Comparison of ENCODE assay signal across 8 mouse cellular contexts in the genomic region with DNA sequence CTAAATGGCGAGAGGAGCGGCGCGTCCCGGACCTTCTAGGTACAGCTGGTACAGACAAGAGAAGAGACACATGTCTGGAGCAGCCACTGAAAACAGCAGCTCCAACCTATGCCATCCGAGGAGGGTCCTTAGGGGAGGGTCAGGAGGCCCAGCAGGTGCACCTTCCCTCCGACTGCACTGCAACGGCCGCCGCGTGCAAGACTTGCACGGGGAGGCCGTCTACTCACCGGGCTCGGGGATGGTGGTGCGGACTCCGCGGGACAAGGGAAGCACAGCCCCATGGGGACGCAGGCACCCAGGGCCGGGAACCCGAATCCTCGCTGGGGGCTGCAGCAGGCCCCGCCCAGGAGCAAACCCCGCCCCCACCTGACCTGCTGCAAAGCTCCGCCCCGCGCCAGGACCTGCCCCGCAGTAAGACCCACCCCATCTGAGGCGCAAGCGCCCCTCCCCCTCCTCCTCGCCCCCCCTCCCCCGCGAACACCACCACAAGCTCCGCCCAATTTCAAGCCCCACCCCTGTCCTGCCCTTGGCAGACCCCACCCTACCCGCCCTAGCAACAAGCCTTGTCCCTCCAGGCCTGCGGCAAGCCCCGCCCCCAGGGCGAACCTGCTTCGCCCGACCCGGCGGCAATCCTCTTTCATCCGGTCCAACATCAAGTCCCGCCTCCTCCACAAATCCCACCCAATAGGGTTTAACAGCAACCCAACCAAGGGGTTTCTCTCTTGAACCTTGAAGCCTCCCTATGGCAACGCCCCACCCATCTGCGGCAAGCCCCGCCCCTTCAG. TPM values are rescaled to one million over a fixed set of nuclear protein-coding genes. Genes with fewer than 3 reads are reported as not detected.
A peak's percentile ranks its signal among the peaks of the same experiment; 100 is the strongest.
DNase-seq lines count a peak whose midpoint lies in the region; ATAC-seq and TF ChIP-seq lines count a peak whose summit lies in the region.

Gene Svip (minus strand): TSS at position 508 of the 785 bp plus-strand sequence.

- peak; percentile 98 for ATAC-seq in forebrain, embryonic 13.5 days
- peak; percentile 95 for ATAC-seq in heart, postnatal 0 days (ENCODE audit: insufficient read depth, low read depth)
- peak; percentile 91 for ATAC-seq in liver, embryonic 14.5 days (ENCODE audit: insufficient read depth)
- ATAC-seq in stomach, embryonic 15.5 days (ENCODE audit: insufficient read depth, low FRiP score, low read depth): peak; percentile 96

- DNase-seq in cerebellum, adult 11 months: peak; percentile 96
- DNase-seq in heart, postnatal 0 days (ENCODE audit: low spot score): peak; percentile 95
- DNase-seq in kidney, postnatal 36 days: peak; percentile 97 to 98
- DNase-seq in liver, embryonic 14.5 days (ENCODE audit: low read depth in 3 of 3, low spot score in 3 of 3): peak; percentile 92 to 95 (median 93)
- DNase-seq in neural tube, embryonic 10.5 days (ENCODE audit: extremely low spot score, low spot score): peak; percentile 84

- peak within 1 kb of the TSS; percentile 73 for H3K9ac ChIP-seq in forebrain, embryonic 13.5 days
- H3K9ac ChIP-seq in heart, postnatal 0 days (replicated peaks; ENCODE audit: low read depth, low read length): peak within 1 kb of the TSS; percentile 62
- H3K9ac ChIP-seq in liver, embryonic 14.5 days (replicated peaks): peak within 1 kb of the TSS; percentile 69
- peak within 1 kb of the TSS; percentile 20; the same call in 1 of the 2 replicates for H3K9ac ChIP-seq in stomach, embryonic 15.5 days

- H3K4me2 ChIP-seq in forebrain, embryonic 13.5 days: peak within 1 kb of the TSS; percentile 68
- H3K4me2 ChIP-seq in heart, postnatal 0 days (ENCODE audit: low read depth, low read length): peak within 1 kb of the TSS; percentile 90
- H3K4me2 ChIP-seq in liver, embryonic 14.5 days (ENCODE audit: low read depth): peak within 1 kb of the TSS; percentile 88
- H3K4me2 ChIP-seq in stomach, embryonic 15.5 days: peak within 1 kb of the TSS; percentile 73

- H3K4me1 ChIP-seq in E14TG2a.4 (replicated peaks; ENCODE audit: low read depth, low read length): peaks cover 29% of the 10 kb centered on the region
- peaks cover 4% of the 10 kb centered on the region; the same call in 1 of the 2 replicates for H3K4me1 ChIP-seq in forebrain, embryonic 13.5 days
- H3K4me1 ChIP-seq in heart, postnatal 0 days (ENCODE audit: control insufficient read depth, insufficient read depth): no peaks in the 10 kb centered on the region
- peaks cover 18 to 20% of the 10 kb centered on the region in 2 experiments for H3K4me1 ChIP-seq in liver, embryonic 14.5 days (replicated peaks; ENCODE audit: control insufficient read depth in 2 of 2, insufficient read depth in 2 of 2, low read length in 1 of 2)
- H3K4me1 ChIP-seq in stomach, embryonic 15.5 days: no peaks in the 10 kb centered on the region

- H3K9me3 ChIP-seq in E14TG2a.4 (ENCODE audit: low read length): no peaks in the 10 kb centered on the region
- H3K9me3 ChIP-seq in forebrain, embryonic 13.5 days (replicated peaks): no peaks in the 10 kb centered on the region
- no peaks in the 10 kb centered on the region for H3K9me3 ChIP-seq in heart, postnatal 0 days (replicated peaks; ENCODE audit: control insufficient read depth, low read length)
- no peaks in the 10 kb centered on the region for H3K9me3 ChIP-seq in liver, embryonic 14.5 days (ENCODE audit: control insufficient read depth, low read length)
- H3K9me3 ChIP-seq in stomach, embryonic 15.5 days: no peaks in the 10 kb centered on the region

- H3K4me3 ChIP-seq in E14TG2a.4 (replicated peaks; ENCODE audit: low read length): peak within 1 kb of the TSS; percentile 87
- H3K4me3 ChIP-seq in forebrain, embryonic 13.5 days: peak within 1 kb of the TSS; percentile 71
- H3K4me3 ChIP-seq in heart, postnatal 0 days (ENCODE audit: low read depth, low read length): peak within 1 kb of the TSS; percentile 68
- peak within 1 kb of the TSS; percentile 66 to 81 for H3K4me3 ChIP-seq in liver, embryonic 14.5 days (ENCODE audit: insufficient read depth in 1 of 2, low read depth in 2 of 2, low read length in 2 of 2)
- peak within 1 kb of the TSS; percentile 57 for H3K4me3 ChIP-seq in stomach, embryonic 15.5 days (replicated peaks)

- no peak for TF ChIP-seq CTCF in E14TG2a.4 (conservative IDR thresholded peaks at IDR 0.05; ENCODE audit: low read length)
- no peak for TF ChIP-seq CTCF in heart, postnatal 0 days (IDR thresholded peaks at IDR 0.05; ENCODE audit: low read depth)
- no peak for TF ChIP-seq CTCF in liver, embryonic 14.5 days (IDR thresholded peaks at IDR 0.05; ENCODE audit: low read depth)

- TF ChIP-seq EP300 in heart, postnatal 0 days (IDR thresholded peaks at IDR 0.05; ENCODE audit: low read depth): no peak
- no peak for TF ChIP-seq EP300 in liver, embryonic 14.5 days (IDR thresholded peaks at IDR 0.05; ENCODE audit: low read depth)

- H3K27ac ChIP-seq in forebrain, embryonic 13.5 days: peak within 1 kb of the TSS; percentile 78
- peak within 1 kb of the TSS; percentile 56; the same call in 1 of the 2 replicates for H3K27ac ChIP-seq in heart, postnatal 0 days (ENCODE audit: low read depth)
- peak within 1 kb of the TSS; percentile 82 for H3K27ac ChIP-seq in liver, embryonic 14.5 days
- peak within 1 kb of the TSS; percentile 77 for H3K27ac ChIP-seq in stomach, embryonic 15.5 days

- 0 out of 2 replicates have a peak, but pooled peaks cover 5% of the 10 kb centered on the region for H3K36me3 ChIP-seq in E14TG2a.4 (ENCODE audit: insufficient read depth, low read length)
- peaks cover 4% of the 10 kb centered on the region; the same call in 1 of the 2 replicates for H3K36me3 ChIP-seq in forebrain, embryonic 13.5 days (ENCODE audit: poor library complexity, severe bottlenecking)
- H3K36me3 ChIP-seq in heart, postnatal 0 days (replicated peaks; ENCODE audit: control insufficient read depth, insufficient read depth, low read length): no peaks in the 10 kb centered on the region
- H3K36me3 ChIP-seq in liver, embryonic 14.5 days (replicated peaks; ENCODE audit: control insufficient read depth, insufficient read depth, low read depth): peaks cover 6% of the 10 kb centered on the region
- H3K36me3 ChIP-seq in stomach, embryonic 15.5 days: no peaks in the 10 kb centered on the region

- under 1% methylated on average over 37 of the region's 47 CpGs for WGBS in forebrain, embryonic 13.5 days
- WGBS in heart, postnatal 0 days: 0% methylated on average over 34 of the region's 47 CpGs
- WGBS in liver, embryonic 14.5 days (ENCODE audit: insufficient replicate concordance): under 1% methylated on average over 42 of the region's 47 CpGs
- WGBS in stomach, embryonic 15.5 days: 0% methylated on average over 38 of the region's 47 CpGs

- no peaks in the 10 kb centered on the region for H3K27me3 ChIP-seq in E14TG2a.4 (ENCODE audit: insufficient read depth, low read length)
- H3K27me3 ChIP-seq in forebrain, embryonic 13.5 days: no peaks in the 10 kb centered on the region
- no peaks in the 10 kb centered on the region for H3K27me3 ChIP-seq in heart, postnatal 0 days (ENCODE audit: control insufficient read depth, insufficient read depth, low read length)
- H3K27me3 ChIP-seq in liver, embryonic 14.5 days (ENCODE audit: control insufficient read depth, insufficient read depth, low read length): no peaks in the 10 kb centered on the region
- H3K27me3 ChIP-seq in stomach, embryonic 15.5 days (replicated peaks): no peaks in the 10 kb centered on the region

RNA-seq across cellular contexts. Expression of gene Svip, which starts in this region (rescaled TPM):
- polyA plus RNA-seq in forebrain, embryonic 13.5 days (2015; fragmentation: Nextera tagmentation; extraction: Ambion mirVana): 22.0 and 22.3 TPM in 2 replicates
- 5.4 and 11.8 TPM in 2 replicates for total RNA-seq in heart, postnatal 0 days (2014; rRNA removed; ENCODE audit: low replicate concordance)
- 10.6 and 11.4 TPM in 2 replicates for polyA plus RNA-seq in heart, postnatal 0 days (2015; fragmentation: Nextera tagmentation; extraction: Ambion mirVana)
- polyA plus RNA-seq in liver, embryonic 14.5 days (2012; rRNA removed): 7.8 and 12.4 TPM in 2 replicates
- 23.6 and 27.6 TPM in 2 replicates for polyA plus RNA-seq in liver, embryonic 14.5 days (2014; fragmentation: Nextera tagmentation; extraction: Ambion mirVana)
- polyA plus RNA-seq in stomach, embryonic 15.5 days (2015; fragmentation: Nextera tagmentation; extraction: Ambion mirVana): 16.4 and 16.5 TPM in 2 replicates

Comparison
In these comparisons a context has a peak if more than half of its experiments do, and no peak if none do; other contexts are left out.
1. Peak in every context shown above with its lines: DNase-seq, ATAC-seq, H3K4me3 ChIP-seq and H3K27ac ChIP-seq.
2. H3K9ac ChIP-seq: peak in every context shown above with its lines; median percentile 73 in forebrain, embryonic 13.5 days; 69 in liver, embryonic 14.5 days; 62 in heart, postnatal 0 days; 20 in stomach, embryonic 15.5 days.